Mouse (Mus musculus) spleen, adult 2 months (tissue): ENCODE measurements around the gene Itgb5.

ENCODE experiments used
- CTCF ChIP-seq: fragments of 200-500 bp; IDR thresholded peaks from 2 replicates; pipeline ENCODE4 v1.5.1; 2011; ENCODE audit warnings: mild to moderate bottlenecking, inconsistent platforms; ENCODE audit not compliant: insufficient read depth, insufficient read length, insufficient replicate concordance; ENCODE audit errors: extremely low read depth
- POLR2A ChIP-seq: fragments of 200-500 bp; IDR thresholded peaks from 2 replicates; pipeline ENCODE4 v1.6.1; 2011; ENCODE audit warnings: low read depth, low read length, inconsistent platforms

GRCm38 (mm10) chr16:33840616-33841015 is 11.2 kb downstream of the Itgb5 start:
- TF ChIP-seq POLR2A (no peak), CTCF (no peak)
